Mouse (Mus musculus): ENCODE results near the gene Unc93a.
"Not testable (repeated sequence)": the region's sequence is repeated elsewhere in the genome, so short reads cannot be mapped to it uniquely, and the experiment has no call there.

Gene Unc93a

DNA sequence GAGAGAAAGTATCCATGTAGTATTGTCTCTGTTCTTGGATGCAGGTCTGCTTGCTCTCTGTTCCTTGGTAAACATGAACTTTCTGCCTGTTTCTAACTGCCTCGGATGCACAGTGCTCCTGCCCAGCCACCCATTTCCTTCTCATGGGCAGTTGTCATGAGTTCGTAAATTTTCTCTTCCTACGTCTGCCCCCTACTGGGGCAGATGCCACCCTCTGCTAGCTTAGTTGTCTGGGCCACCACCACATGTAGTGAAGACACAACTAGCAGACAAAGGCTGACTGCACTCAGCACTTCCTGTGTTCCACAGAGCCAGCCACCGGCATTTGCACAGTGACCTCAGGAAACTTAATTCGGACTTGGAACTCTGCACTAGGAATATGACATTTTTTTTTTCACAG, 62.4 kb downstream of the Unc93a start:
- DNase-seq (ENCODE audit: low spot score): not testable (repeated sequence)

DNA sequence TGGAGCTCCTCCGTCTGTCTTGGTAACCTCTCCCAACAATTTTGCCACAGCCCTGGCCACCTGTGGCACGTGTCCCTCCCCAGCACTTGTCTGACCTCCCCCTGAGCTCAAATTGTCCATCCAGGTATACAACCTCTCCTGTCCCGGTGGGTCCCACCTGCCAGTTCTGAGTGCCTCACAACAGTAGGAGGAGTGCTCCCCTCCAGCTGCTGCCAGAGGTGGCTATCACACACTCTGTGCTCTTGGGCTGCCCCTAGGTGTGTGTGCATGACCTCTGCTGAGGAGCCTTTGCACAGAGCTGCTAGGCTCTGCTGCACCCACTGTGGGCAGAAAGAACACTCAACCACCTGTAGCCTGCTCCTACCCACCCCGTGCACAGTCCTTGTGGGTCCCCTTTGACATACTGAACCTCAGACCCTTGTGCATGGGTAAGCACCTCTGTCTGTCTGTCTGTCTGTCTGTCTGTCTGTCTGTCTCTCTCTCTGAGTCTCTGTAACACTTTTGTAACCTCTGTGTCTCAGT, 63.7 kb downstream of the Unc93a start:
- DNase-seq (ENCODE audit: low spot score): not testable (repeated sequence)

DNA sequence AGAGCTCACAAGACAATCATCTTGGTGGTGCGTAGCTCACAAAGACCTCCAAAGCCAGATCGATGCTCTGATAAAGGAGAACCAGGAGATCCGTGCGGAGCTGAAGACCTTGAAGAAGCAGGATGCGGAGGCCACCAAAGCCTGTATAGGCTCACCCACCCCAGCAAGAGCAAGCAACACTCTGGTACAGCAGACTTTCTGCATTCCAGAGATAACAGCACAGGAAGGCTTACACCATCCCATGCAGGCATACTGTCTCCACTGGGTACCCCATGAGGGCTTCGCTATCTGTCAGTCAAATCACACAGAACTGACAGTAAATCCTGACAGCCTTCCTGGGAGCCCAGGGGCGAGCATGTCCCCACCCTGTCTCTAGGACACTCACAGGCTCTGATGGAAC, 68.7 kb downstream of the Unc93a start:
- DNase-seq (ENCODE audit: low spot score): not testable (repeated sequence)

DNA sequence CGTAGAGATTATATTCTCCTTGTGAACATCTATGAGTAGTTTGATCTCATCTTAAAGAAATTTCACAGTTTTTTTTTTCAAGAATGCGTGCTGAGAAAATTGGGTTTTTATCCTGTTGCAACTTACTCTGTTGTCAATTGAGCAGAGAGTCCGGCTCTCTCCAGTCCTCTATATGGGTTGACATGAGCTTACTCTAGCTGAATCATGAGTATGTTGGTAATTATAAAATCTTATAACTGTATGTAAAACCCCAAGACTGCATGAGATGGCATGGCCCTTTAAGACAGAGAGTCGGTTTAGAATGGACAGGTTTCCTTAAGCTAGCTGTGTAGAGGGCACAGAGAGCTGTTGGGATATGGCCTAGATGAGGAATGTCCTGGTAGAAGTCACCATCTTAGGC, 70.8 kb downstream of the Unc93a start, which contains the start of gene Tcp10b:
TSS of gene Tcp10b (plus strand) at position 301 of the 400 bp plus-strand sequence.
- not testable (repeated sequence) for DNase-seq (ENCODE audit: low spot score)
